Mouse (Mus musculus): ENCODE measurements around the gene Nckap5.

- no peak for TF ChIP-seq CTCF (IDR thresholded peaks at IDR 0.05; ENCODE audit: low read depth)
- TF ChIP-seq EP300 (IDR thresholded peaks at IDR 0.05; ENCODE audit: low read depth) = no peak
Measured at GRCm38 (mm10) chr1:126442723-126443122, 387.9 kb downstream of the Nckap5 start.

Measured in liver, embryonic 14.5 days (tissue).